Mouse (Mus musculus): ENCODE results near the gene Rnf181.

DNA sequence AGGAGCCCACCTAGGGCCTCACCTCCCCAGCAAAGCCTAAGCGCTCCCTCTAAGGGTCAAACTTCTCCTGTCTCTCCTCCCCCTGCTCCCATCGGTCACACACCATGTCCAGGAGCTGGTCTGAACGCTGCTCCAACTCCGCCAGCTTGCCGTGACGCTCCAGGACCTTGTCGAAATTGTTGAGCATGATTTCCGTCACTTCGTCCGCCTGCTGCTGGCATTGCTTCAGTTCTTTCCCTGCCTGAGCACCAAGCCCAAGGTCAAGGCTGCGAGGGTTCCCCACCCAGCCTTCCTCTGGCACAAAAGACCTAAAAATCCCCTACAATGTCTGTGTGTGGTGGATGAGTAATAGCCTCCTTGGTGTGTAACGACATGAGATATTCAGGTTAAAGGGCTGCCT is 3.3 kb upstream of the Rnf181 start:
- TF ChIP-seq CTCF (IDR thresholded peaks at IDR 0.05; ENCODE audit: control insufficient read depth, insufficient read depth, low read length) (no peak), POLR2A (IDR thresholded peaks at IDR 0.05; ENCODE audit: borderline replicate concordance, control insufficient read depth, low read depth, low read length) (no peak)
